Mouse (Mus musculus) kidney, adult 18-20 months (tissue): ENCODE data around the gene St6galnac4.

Experiments used
- DNase-seq: peaks from one replicate; pipeline ENCODE4 v3.0.0; 2021

Gene St6galnac4

GRCm38 (mm10) chr2:32572196-32572595 lies 14.7 kb upstream of the St6galnac4 start:
- no peak for DNase-seq

- DNase-seq: no peak
These were observed 12.4 kb upstream of the St6galnac4 start, which contains the start of gene Pip5kl1 for GRCm38 (mm10) chr2:32574497-32574896. TSS of gene Pip5kl1 (plus strand) at chr2:32574797.

DNA sequence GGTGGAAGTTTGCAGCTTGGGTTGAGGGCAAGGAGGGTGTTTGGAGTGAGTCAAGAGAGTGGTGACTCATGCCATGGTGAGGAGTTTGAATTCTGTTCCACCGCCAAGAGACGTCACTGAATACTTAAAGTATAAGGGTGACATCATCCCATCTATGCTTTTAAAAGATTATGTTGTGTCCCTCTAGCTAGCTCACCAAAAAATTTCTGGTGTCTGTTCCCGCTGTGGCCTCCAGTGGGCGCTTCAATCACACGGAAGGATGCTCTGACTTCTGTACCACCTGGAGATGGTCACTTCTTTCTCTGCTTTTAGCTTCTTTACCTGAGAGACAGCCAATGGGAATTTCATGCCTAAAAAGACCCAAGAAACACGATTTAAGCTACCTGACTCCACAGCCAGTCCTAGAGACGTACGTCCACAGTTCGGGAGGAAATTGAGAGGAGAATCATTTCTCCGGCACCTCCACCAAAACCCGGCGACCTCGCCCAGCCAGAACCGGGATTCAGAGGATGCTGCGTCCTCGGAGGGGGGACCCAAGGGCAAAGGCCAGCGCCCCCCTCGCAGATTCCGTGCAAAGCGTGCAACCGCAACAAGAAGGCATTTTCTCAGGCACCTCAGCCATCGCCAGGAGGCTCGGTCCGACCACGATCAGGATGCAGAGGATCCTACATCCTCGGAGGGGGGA lies 11.9 kb upstream of the St6galnac4 start:
- peak; percentile 59 for DNase-seq

DNA sequence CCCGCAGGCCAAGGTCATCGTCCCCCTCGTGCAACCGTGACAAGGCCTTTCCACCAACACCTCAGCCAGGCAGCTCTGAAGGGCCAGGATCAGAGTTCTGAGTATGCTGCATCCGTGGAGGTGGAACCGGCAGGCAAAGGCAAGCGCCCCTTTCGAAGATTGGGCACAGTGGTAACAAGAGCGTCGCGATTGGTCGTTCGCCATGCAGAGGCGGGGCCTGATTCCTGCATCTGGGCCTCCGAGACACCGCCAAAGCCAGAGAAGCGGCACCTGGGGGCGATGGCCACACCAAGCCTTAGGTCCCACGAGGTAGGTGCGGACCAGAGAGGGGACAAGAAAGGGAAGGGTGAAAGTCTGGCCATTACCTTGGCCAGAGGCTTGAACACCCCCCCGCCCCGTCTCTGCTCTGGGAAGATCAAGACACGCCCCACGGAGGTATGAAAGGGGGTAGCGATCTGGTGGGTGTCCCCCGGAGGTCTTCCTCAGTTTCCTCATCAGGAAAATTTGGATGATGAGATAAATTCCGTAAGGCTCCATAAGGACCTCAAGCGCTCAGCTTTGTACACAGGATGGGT lies 11.2 kb upstream of the St6galnac4 start, which contains the start of gene 9430097D07Rik:
TSS of gene 9430097D07Rik (minus strand) at position 99 of the 575 bp plus-strand sequence.
- no peak for DNase-seq

GRCm38 (mm10) chr2:32576532-32576931 lies 10.4 kb upstream of the St6galnac4 start:
- DNase-seq: no peak

- DNase-seq: peak; percentile 50
These were observed 8.5 kb upstream of the St6galnac4 start for GRCm38 (mm10) chr2:32578146-32579046.

- peak; percentile 32 for DNase-seq
These were observed 5.3 kb upstream of the St6galnac4 start for GRCm38 (mm10) chr2:32581450-32582095.

DNA sequence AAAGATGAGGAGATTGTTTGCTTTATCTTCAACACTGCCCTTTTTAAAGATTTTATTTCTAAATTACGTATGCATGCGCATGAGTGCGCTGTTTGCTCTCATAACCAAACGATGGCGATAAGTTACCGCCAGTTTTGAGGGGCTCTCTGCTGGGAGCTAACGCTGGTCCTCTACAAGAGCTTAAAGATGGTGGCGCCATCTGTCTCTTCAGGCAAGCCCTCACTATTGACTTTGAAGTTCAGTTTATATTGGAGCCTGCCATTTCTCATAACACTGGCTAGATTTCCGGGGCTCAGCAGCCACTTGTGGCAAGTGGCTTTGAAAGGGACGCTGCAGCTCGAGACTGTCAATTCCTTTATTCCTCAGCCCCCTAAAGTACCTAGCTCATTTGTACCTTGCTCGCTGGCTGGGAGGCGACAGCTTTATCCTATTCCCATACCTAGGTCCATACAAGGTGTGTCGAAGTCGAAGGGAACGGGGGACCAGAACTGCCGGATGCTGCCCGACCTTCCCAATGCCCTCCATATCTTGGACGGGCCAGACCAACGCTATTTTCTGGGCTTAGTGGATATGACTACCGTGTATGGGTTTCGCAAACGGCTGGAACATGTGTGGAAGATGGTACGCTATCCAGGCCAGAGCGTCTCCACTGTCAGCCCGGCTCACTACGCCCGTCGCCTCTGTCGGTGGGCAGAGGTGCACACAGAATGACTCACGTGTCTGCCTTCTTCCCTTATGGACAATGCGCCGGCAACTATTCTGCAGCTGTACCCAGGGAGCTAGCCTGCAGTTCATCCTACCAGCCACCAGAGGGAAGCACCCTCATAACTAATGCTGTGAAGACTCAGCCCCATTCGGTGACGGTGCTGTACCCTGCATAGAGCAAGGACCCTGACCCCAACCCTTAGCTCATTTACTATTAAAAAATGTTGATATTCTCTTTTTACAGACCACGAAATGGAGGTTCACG lies 3.8 kb upstream of the St6galnac4 start:
- DNase-seq: peak; percentile 82

DNA sequence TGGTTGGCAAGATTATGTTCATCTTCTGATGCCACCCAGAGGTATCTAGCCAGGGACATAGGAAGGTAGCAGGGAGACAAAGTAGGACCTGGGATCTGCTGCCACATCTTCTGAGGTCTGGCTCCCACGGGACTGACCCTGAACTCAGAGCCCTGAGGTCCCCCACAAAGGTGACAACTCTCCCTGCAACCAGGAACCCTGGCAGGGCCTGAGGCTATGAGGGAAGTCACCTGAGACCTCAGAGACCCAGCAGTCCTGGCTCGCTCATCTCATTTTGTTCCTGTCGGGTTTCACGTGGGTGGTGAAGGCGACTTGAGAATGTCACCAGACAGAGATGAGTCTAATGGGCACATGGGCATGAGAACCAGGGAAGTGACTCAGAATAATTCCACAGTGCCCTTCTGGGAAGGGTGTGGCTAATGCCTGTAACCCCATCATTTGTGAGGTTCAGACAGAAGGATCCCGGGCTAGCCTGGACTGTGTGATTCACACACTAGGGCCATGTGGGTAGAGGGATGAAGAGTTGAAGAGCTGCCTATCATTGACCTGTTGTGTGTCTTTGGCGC lies 1.7 kb upstream of the St6galnac4 start:
- DNase-seq: no peak

DNA sequence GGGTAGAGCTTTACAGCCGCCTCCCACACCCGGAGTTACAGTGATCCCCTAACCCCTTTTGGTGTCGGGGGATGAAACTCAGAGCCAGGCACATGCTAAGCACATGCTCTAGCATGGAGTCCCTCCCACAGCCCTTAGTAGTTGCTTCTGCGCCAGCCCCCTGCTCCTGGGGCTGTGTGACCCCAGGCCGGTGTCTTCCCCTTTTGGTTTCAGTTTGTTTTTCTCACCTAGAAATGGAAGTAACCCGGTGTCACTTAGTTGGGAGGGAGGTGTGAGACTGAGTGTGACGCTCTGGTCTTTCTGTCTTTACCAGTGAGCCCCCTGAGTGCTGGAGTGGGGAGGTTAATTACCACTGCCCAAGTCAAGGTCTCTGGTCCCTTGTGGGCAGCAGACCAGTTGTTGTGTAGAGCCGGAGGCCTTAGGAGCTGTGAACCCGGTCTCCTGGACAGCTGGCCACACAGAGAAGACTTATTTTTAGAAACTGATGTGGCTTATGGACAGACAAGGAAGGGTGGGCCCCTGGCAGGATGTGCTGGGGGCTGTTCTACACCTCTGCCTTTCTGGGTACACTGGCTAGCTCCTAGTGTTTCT lies 931 bp downstream of the St6galnac4 start:
- DNase-seq: no peak

DNA sequence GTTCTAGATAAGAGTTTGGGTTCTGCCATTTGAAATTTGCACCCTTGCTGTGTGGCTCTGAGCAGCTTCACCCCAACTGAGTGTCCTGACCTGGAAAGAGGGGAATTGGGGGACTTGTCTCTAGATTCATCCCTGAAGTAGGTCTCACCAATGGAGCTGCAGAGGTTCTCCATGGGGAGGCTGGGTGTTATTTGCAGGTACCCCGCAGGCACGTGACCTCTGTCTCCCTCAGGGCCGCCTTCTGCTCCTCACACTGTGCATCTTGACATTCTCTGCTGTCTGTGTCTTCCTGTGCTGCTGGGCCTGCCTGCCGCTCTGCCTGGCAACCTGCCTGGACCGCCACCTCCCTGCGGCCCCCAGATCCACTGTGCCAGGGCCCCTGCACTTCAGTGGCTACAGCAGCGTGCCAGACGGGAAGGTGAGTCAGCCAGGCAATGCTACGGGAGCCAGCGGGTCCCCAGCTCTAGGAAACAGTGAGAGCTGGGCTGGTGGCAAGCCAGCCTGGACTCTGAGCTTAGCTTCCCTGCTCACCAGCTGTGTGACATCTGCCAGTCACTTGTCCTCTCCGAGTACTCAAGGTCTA lies 2.4 kb downstream of the St6galnac4 start:
- DNase-seq: no peak

- DNase-seq: no peak
These were observed 3.3 kb downstream of the St6galnac4 start for GRCm38 (mm10) chr2:32590224-32590623.

GRCm38 (mm10) chr2:32591249-32591648 lies 4.4 kb downstream of the St6galnac4 start:
- DNase-seq: no peak

DNA sequence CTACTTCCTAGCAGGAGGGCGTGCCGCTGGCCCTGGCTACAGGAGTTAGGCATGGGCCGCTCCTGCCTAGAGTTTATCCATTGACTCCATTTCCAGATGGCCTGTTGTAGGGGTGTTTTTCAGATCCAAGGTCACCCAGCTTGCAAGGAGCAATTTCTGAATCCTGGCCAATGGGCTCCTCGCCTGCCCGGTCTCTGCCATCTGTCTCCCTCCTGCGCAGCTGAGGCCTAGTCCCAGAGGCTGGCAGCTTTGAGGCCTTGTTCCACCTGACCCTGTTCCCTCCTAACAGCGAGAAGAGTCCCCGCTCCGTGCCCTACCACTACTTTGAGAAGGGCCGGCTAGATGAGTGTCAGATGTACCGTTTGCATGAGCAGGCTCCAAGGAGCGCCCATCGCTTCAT lies 9.8 kb downstream of the St6galnac4 start:
- DNase-seq: no peak

GRCm38 (mm10) chr2:32597248-32597647 lies 10.4 kb downstream of the St6galnac4 start:
- DNase-seq: no peak

- DNase-seq: no peak
These were observed 10.8 kb downstream of the St6galnac4 start for GRCm38 (mm10) chr2:32597699-32598098.

- no peak for DNase-seq
These were observed 11.6 kb downstream of the St6galnac4 start for GRCm38 (mm10) chr2:32598506-32598905.

DNA sequence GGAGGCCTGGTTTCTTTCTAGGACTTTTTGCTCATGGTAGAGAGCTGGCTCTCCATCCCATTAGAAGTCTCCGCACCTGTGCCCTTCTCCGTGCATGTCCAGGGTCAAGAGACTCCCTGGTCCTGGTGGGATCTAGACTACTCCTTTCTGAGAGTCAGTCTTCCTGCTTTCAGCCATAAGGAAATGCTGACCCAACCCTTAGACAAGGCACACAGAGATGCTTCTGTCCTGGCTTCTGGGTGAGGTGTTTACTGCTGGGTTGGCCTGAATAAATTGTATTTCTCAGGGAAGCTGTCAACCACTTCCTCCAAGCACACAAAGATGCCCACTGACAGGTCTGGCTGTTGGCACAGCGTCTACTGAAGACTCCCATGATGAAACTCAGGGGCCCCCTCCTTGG lies 12.5 kb downstream of the St6galnac4 start, which contains the start of gene St6galnac6:
TSS of gene St6galnac6 (plus strand) at position 301 of the 400 bp plus-strand sequence.
- DNase-seq: no peak

DNA sequence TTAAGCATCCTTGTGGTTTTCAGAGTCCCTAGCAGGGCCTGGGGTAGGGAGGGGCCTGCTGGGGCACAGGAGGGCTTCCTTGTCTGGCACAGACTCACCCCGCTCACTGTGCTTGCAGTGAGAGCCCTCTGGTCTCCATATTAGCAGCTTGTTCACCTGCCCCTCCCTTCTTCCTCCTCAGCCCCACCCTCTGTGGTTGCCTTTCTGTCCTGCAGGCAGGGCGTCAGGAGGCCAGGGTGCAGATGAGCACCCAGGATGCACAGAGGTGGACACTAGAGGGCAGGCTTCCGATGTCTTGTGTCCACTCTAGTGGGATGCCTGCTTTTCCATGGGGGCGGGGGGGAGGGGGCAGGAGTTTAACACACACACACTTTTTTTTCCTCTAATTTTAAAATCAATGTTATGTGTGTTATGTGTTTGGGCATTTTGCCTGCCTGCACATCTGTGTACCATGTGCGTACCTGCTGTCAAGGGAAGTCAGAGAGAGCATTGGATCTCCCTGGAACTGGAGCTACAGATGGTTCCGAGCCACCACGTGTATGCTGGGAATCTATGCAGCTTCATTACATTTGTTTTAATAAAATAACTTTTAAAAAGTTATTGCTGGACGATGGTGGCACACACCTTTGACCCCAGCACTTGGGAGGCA lies 14.6 kb downstream of the St6galnac4 start:
- no peak for DNase-seq

- peak; percentile 94 for DNase-seq
These were observed 15.7 kb downstream of the St6galnac4 start for GRCm38 (mm10) chr2:32602600-32603054.
